Mouse (Mus musculus): ENCODE measurements at regions not wholly inside any gene's neighbourhood (a gene's known extent, or its start where the extent isn't known, plus 50 kb on each side); places are given as distances from the start of the nearest gene placed in this dataset.

DNA sequence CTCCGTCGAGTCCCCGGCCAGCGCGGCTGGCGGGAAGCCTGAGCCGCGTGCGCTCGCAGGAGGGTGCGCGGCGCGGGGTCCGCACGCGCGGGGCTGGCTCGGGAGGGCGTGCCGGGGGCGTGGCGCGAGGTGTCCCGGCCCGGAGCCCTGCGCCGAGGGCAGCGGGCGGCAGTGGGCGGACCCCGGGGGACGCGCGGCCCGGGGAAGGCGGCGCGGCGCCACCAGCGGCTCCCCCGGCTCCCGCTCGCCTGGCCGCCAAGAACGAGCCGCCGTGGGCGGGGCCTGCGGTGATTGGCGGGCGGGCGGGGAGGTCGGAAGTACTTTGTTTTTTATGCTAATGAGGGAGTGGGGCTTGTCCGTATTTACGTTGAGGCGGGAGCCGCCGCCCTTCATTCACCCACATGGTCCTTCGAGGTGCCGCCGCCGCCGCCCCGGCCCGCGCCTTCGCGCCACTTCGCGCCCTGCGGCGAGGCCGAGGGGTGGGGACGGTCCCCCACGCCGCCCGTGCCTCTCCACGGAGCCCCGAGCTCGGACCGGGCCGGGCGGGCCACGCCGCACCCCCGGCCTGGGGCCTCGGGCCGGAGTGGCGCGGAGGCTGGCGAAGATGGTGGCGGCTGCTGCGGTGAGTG is 51.3 kb upstream of the Gpc5 start:
- 0 out of 2 replicates have a peak, but pooled peaks cover 3% of the 10 kb centered on the region for H3K4me1 ChIP-seq (ENCODE audit: insufficient read depth, low read length)
- peak overlapping the region; percentile 82 for H3K27ac ChIP-seq (ENCODE audit: low read depth, low read length)
- TF ChIP-seq CTCF (IDR thresholded peaks at IDR 0.05), result no peak
- DNase-seq (ENCODE audit: low spot score) (peak; percentile 79), ATAC-seq (ENCODE audit: low FRiP score) (peak; percentile 73)
- H3K9ac ChIP-seq (replicated peaks; ENCODE audit: low read length, poor library complexity, severe bottlenecking), result peak overlapping the region; percentile 79
- H3K4me3 ChIP-seq (ENCODE audit: low read depth, low read length), result peak overlapping the region; percentile 85
- no peaks in the 10 kb centered on the region for H3K27me3 ChIP-seq (ENCODE audit: insufficient read depth, low read length)
- H3K9me3 ChIP-seq (ENCODE audit: low read length), result no peaks in the 10 kb centered on the region
- WGBS, result under 1% methylated on average over 35 of the region's 94 CpGs
- H3K36me3 ChIP-seq (ENCODE audit: insufficient read depth, low read length), result peaks cover 2% of the 10 kb centered on the region
- H3K4me2 ChIP-seq (ENCODE audit: low read depth, low read length, poor library complexity, severe bottlenecking), result peak overlapping the region; percentile 91

GRCm38 (mm10) chr14:115041336-115042054 is 50.5 kb upstream of the Gpc5 start:
- DNase-seq (ENCODE audit: low spot score) (no peak), ATAC-seq (ENCODE audit: low FRiP score) (peak; percentile 33)
- WGBS, result under 1% methylated on average over 23 of the region's 126 CpGs

GRCm38 (mm10) chr14:115042055-115042564 is 49.9 kb upstream of the Gpc5 start:
- DNase-seq (ENCODE audit: low spot score) (peak; percentile 89), ATAC-seq (ENCODE audit: low FRiP score) (peak; percentile 90)
- Histone ChIP-seq H3K9me3 (ENCODE audit: low read length) (no peaks in the 10 kb centered on the region), H3K4me3 (ENCODE audit: low read depth, low read length) (peak overlapping the region; percentile 85), H3K27ac (ENCODE audit: low read depth, low read length) (peak overlapping the region; percentile 82), H3K27me3 (ENCODE audit: insufficient read depth, low read length) (no peaks in the 10 kb centered on the region), H3K36me3 (ENCODE audit: insufficient read depth, low read length) (peaks cover 7% of the 10 kb centered on the region), H3K9ac (replicated peaks; ENCODE audit: low read length, poor library complexity, severe bottlenecking) (peak overlapping the region; percentile 79), H3K4me2 (ENCODE audit: low read depth, low read length, poor library complexity, severe bottlenecking) (peak overlapping the region; percentile 91), H3K4me1 (ENCODE audit: insufficient read depth, low read length) (0 out of 2 replicates have a peak, but pooled peaks cover 3% of the 10 kb centered on the region)
- WGBS, result under 1% methylated on average over 19 of the region's 51 CpGs
- TF ChIP-seq CTCF (IDR thresholded peaks at IDR 0.05), result peak; percentile 75

More at GRCm38 (mm10) chr14:115041336-115042054, 50.5 kb upstream of the Gpc5 start:
- Histone ChIP-seq H3K4me1 (ENCODE audit: insufficient read depth, low read length) (0 out of 2 replicates have a peak, but pooled peaks cover 3% of the 10 kb centered on the region), H3K9ac (replicated peaks; ENCODE audit: low read length, poor library complexity, severe bottlenecking) (peak overlapping the region; percentile 79), H3K9me3 (ENCODE audit: low read length) (no peaks in the 10 kb centered on the region), H3K27ac (ENCODE audit: low read depth, low read length) (peak overlapping the region; percentile 82), H3K4me3 (ENCODE audit: low read depth, low read length) (peak overlapping the region; percentile 85), H3K36me3 (ENCODE audit: insufficient read depth, low read length) (peaks cover 2% of the 10 kb centered on the region), H3K27me3 (ENCODE audit: insufficient read depth, low read length) (no peaks in the 10 kb centered on the region), H3K4me2 (ENCODE audit: low read depth, low read length, poor library complexity, severe bottlenecking) (peak overlapping the region; percentile 91)
- TF ChIP-seq CTCF (IDR thresholded peaks at IDR 0.05), result no peak
